Comparison of ENCODE assay signal across 8 mouse cellular contexts in the genomic region with DNA sequence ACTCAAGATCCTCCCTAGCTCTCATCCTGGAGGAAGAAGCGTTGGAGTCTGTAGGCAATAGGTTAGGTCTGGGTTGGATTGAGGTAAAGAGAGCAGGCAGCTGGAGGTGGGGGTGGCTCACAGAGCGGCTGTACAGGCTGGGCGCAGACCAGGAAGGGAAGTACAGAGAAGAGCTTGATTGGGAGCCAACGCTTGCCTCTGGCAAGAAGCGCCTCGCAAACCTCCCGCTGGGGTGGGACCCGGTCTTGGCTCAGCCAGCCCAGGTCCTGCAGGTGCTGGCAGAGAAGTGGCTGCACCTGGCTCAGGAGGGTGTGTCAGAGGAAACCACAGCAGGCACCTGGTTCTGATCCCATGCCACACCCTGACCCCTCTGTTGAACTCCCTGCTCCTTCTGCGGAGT.
A peak's percentile ranks its signal among the peaks of the same experiment; 100 is the strongest.
DNase-seq lines count a peak whose midpoint lies in the region; ATAC-seq and TF ChIP-seq lines count a peak whose summit lies in the region.

No protein-coding gene starts in this region.

- H3K79me2 ChIP-seq in heart, adult 2 months (replicated peaks; ENCODE audit: control insufficient read depth, insufficient read depth, low read length): no peaks in the 10 kb centered on the region

- TF ChIP-seq POLR2A in heart, adult 2 months (IDR thresholded peaks at IDR 0.05; ENCODE audit: insufficient read depth, low read depth, low read length): no peak

- ATAC-seq in CD4-positive, CD25-positive, alpha-beta regulatory T cell, adult 4 months: peak; percentile 49
- peak; percentile 64 for ATAC-seq in kidney, embryonic 16.5 days (ENCODE audit: low FRiP score, low TSS enrichment)
- ATAC-seq in midbrain, embryonic 13.5 days: no peak

- TF ChIP-seq CTCF in heart, adult 2 months (IDR thresholded peaks at IDR 0.05): no peak

- H3K27ac ChIP-seq in heart, adult 2 months: no peak overlapping the region
- peak overlapping the region; percentile 88 for H3K27ac ChIP-seq in kidney, embryonic 16.5 days (ENCODE audit: low read length)
- H3K27ac ChIP-seq in midbrain, embryonic 13.5 days: no peak overlapping the region

- H3K9me3 ChIP-seq in kidney, embryonic 16.5 days (ENCODE audit: low read length): no peaks in the 10 kb centered on the region
- no peaks in the 10 kb centered on the region for H3K9me3 ChIP-seq in midbrain, embryonic 13.5 days

- no peaks in the 10 kb centered on the region for H3K27me3 ChIP-seq in heart, adult 2 months (ENCODE audit: control insufficient read depth, insufficient read depth, low read length)
- no peaks in the 10 kb centered on the region for H3K27me3 ChIP-seq in kidney, embryonic 16.5 days (ENCODE audit: insufficient read depth, low read length)
- no peaks in the 10 kb centered on the region for H3K27me3 ChIP-seq in midbrain, embryonic 13.5 days

- intact Hi-C loops in heart, adult 2 months (cut with DNase I): loop anchor here (5.0 kb wide), 1 partner anchor 76 kb away; no protein-coding TSS in a partner anchor

- no peak for TF ChIP-seq EP300 in heart, adult 2 months (IDR thresholded peaks at IDR 0.05; ENCODE audit: insufficient read depth, low read depth, low read length)

- no peaks in the 10 kb centered on the region for H3K36me3 ChIP-seq in heart, adult 2 months (ENCODE audit: control insufficient read depth, insufficient read depth, low read length)
- no peaks in the 10 kb centered on the region for H3K36me3 ChIP-seq in kidney, embryonic 16.5 days (ENCODE audit: insufficient read depth, low read length)
- H3K36me3 ChIP-seq in midbrain, embryonic 13.5 days: no peaks in the 10 kb centered on the region

- no peak overlapping the region; the same call in 1 of the 2 replicates for H3K4me2 ChIP-seq in kidney, embryonic 16.5 days (replicated peaks; ENCODE audit: low read depth, low read length)
- H3K4me2 ChIP-seq in midbrain, embryonic 13.5 days (replicated peaks): no peak overlapping the region

- peak; percentile 30 for DNase-seq in adrenal gland, postnatal 10 days
- no peak for DNase-seq in adrenal gland, adult 18-20 months (ENCODE audit: low spot score in 2 of 2)
- peak; percentile 60 to 69 for DNase-seq in heart, adult 2 months
- peak; percentile 72 for DNase-seq in lung, postnatal 36 days
- peak; percentile 18 for DNase-seq in urinary bladder, postnatal 10 days (ENCODE audit: low spot score)

- no peak overlapping the region for H3K4me3 ChIP-seq in heart, adult 2 months
- H3K4me3 ChIP-seq in kidney, embryonic 16.5 days (ENCODE audit: low read length): no peak overlapping the region
- no peak overlapping the region for H3K4me3 ChIP-seq in midbrain, embryonic 13.5 days (replicated peaks)

- H3K4me1 ChIP-seq in heart, adult 2 months (ENCODE audit: control insufficient read depth, insufficient read depth, low read length): peaks cover 1% of the 10 kb centered on the region; the same call in 1 of the 2 replicates
- peaks cover 28% of the 10 kb centered on the region for H3K4me1 ChIP-seq in kidney, embryonic 16.5 days (ENCODE audit: insufficient read depth, low read length)
- H3K4me1 ChIP-seq in midbrain, embryonic 13.5 days (replicated peaks): 0 out of 2 replicates have a peak, but pooled peaks cover 2% of the 10 kb centered on the region

- WGBS in heart, adult 2 months: 14% methylated on average over 9 of the region's 9 CpGs
- WGBS in kidney, embryonic 16.5 days: 50% methylated on average over 9 of the region's 9 CpGs
- 64% methylated on average over 9 of the region's 9 CpGs for WGBS in midbrain, embryonic 13.5 days

- H3K9ac ChIP-seq in heart, adult 2 months (ENCODE audit: low read depth, low read length): no peak overlapping the region
- no peak overlapping the region for H3K9ac ChIP-seq in kidney, embryonic 16.5 days (replicated peaks; ENCODE audit: low read length)
- no peak overlapping the region for H3K9ac ChIP-seq in midbrain, embryonic 13.5 days (replicated peaks)

Comparison
In these comparisons a context has a peak if more than half of its experiments do, and no peak if none do; other contexts are left out.
1. DNase-seq: peak in adrenal gland, postnatal 10 days (single experiment), heart, adult 2 months (2 of 2), lung, postnatal 36 days (single experiment) and urinary bladder, postnatal 10 days (single experiment); none in adrenal gland, adult 18-20 months (0 of 2).